8 mouse cellular contexts compared by ENCODE assay signal in genomic region chr2:74965384-74966060, GRCm38 (mm10).
DNase-seq lines count a peak whose midpoint lies in the region; ATAC-seq and TF ChIP-seq lines count a peak whose summit lies in the region.

No protein-coding gene starts in this region.

- DNase-seq in cerebellum, postnatal 10 days: peak; percentile 19 to 36
- DNase-seq in cerebellum, postnatal 36 days: no peak
- DNase-seq in embryo, embryonic 10 days (ENCODE audit: low spot score): peak; percentile 73
- DNase-seq in heart, adult 11 months: peak; percentile 99
- DNase-seq in midbrain, embryonic 11.5 days (ENCODE audit: low spot score, missing footprints): peak; percentile 91
- DNase-seq in yolk sac, embryonic 10.5 days (ENCODE audit: low spot score): peak; percentile 3
- no peak for DNase-seq in cerebellum, adult 2 months

- TF ChIP-seq POLR2A in cerebellum, adult 2 months (IDR thresholded peaks at IDR 0.05; ENCODE audit: borderline replicate concordance, insufficient read depth, low read length): no peak

- no peak overlapping the region for H3K4me3 ChIP-seq in intestine, embryonic 16.5 days (ENCODE audit: low read length)
- H3K4me3 ChIP-seq in midbrain, embryonic 11.5 days (ENCODE audit: low read depth, low read length): no peak overlapping the region
- no peak overlapping the region for H3K4me3 ChIP-seq in cerebellum, adult 2 months (replicated peaks; ENCODE audit: insufficient read depth, low read depth, low read length)

- no peak overlapping the region for H3K9ac ChIP-seq in intestine, embryonic 16.5 days (ENCODE audit: low read depth, low read length)
- H3K9ac ChIP-seq in midbrain, embryonic 11.5 days (ENCODE audit: low read length): no peak overlapping the region

- no peaks in the 10 kb centered on the region for H3K9me3 ChIP-seq in intestine, embryonic 16.5 days (ENCODE audit: control insufficient read depth, low read length)
- no peaks in the 10 kb centered on the region for H3K9me3 ChIP-seq in midbrain, embryonic 11.5 days (ENCODE audit: control insufficient read depth, low read length)

- peaks cover 2% of the 10 kb centered on the region; the same call in 1 of the 2 replicates for H3K4me1 ChIP-seq in intestine, embryonic 16.5 days (ENCODE audit: control insufficient read depth, insufficient read depth, low read length)
- peaks cover 1% of the 10 kb centered on the region; the same call in 1 of the 2 replicates for H3K4me1 ChIP-seq in midbrain, embryonic 11.5 days (ENCODE audit: control insufficient read depth, insufficient read depth, low read length)
- H3K4me1 ChIP-seq in cerebellum, adult 2 months (ENCODE audit: control insufficient read depth, insufficient read depth, low read length): no peaks in the 10 kb centered on the region

- no peak for TF ChIP-seq CTCF in cerebellum, adult 2 months (IDR thresholded peaks at IDR 0.05; ENCODE audit: borderline replicate concordance, insufficient read depth, low read depth, low read length)

- no peak overlapping the region for H3K4me2 ChIP-seq in intestine, embryonic 16.5 days (ENCODE audit: low read depth, low read length)
- peak overlapping the region; percentile 33 for H3K4me2 ChIP-seq in midbrain, embryonic 11.5 days

- 35% methylated on average over 18 of the region's 18 CpGs for whole genome bisulfite sequencing in intestine, embryonic 16.5 days
- WGBS in midbrain, embryonic 11.5 days: 27% methylated on average over 18 of the region's 18 CpGs
- 41% methylated on average over 18 of the region's 18 CpGs for WGBS in cerebellum, adult 2 months

- peak; percentile 72 for ATAC-seq in intestine, embryonic 16.5 days
- 0 out of 2 replicates have a peak, but pooled peaks have one; percentile 40 for ATAC-seq in midbrain, embryonic 11.5 days (ENCODE audit: low FRiP score)

- H3K36me3 ChIP-seq in intestine, embryonic 16.5 days (ENCODE audit: control insufficient read depth, insufficient read depth, low read length): no peaks in the 10 kb centered on the region
- H3K36me3 ChIP-seq in midbrain, embryonic 11.5 days (ENCODE audit: control insufficient read depth, insufficient read depth, low read length): no peaks in the 10 kb centered on the region

- H3K27ac ChIP-seq in intestine, embryonic 16.5 days (ENCODE audit: low read length): no peak overlapping the region
- no peak overlapping the region for H3K27ac ChIP-seq in midbrain, embryonic 11.5 days (ENCODE audit: low read depth, low read length)
- no peak overlapping the region for H3K27ac ChIP-seq in cerebellum, adult 2 months (ENCODE audit: insufficient read depth, low read length)

- no peaks in the 10 kb centered on the region for H3K27me3 ChIP-seq in intestine, embryonic 16.5 days (replicated peaks; ENCODE audit: control insufficient read depth, insufficient read depth, low read length)
- no peaks in the 10 kb centered on the region; the same call in 1 of the 2 replicates for H3K27me3 ChIP-seq in midbrain, embryonic 11.5 days (ENCODE audit: control insufficient read depth, insufficient read depth, low read length)
- H3K27me3 ChIP-seq in cerebellum, adult 2 months (ENCODE audit: control insufficient read depth, insufficient read depth, low read length): no peaks in the 10 kb centered on the region

Comparison
In these comparisons a context has a peak if more than half of its experiments do, and no peak if none do; other contexts are left out.
1. DNase-seq: peak in cerebellum, postnatal 10 days (2 of 2), embryo, embryonic 10 days (single experiment), heart, adult 11 months (single experiment), midbrain, embryonic 11.5 days (single experiment) and yolk sac, embryonic 10.5 days (single experiment); none in cerebellum, postnatal 36 days (0 of 2) and cerebellum, adult 2 months (0 of 2).